Mouse (Mus musculus) adrenal gland, adult 8-10 months (tissue): Measurements from ENCODE around the gene Vil1. TPM values are rescaled to one million over a fixed set of nuclear protein-coding genes. Genes with fewer than 3 reads are reported as not detected.

Source experiments
- DNase-seq: peaks from one replicate; pipeline ENCODE4 v3.0.0; 2022
- microRNA-seq, 2 experiments: library from miRNA; unstranded; fragments of <30 nt; microRNA quantifications; one replicate each; pipeline ENCODE4 v1.2.0; 2022
- total RNA-seq, 4 experiments: library from RNA; stranded (reverse); gene quantifications; 2 replicates each; pipeline ENCODE4 v1.2.4; 2022

Vil1 gene
- total RNA-seq, 4 experiments from 2014 or later: 0.96 to 4.1 (median 2.6) TPM

DNA sequence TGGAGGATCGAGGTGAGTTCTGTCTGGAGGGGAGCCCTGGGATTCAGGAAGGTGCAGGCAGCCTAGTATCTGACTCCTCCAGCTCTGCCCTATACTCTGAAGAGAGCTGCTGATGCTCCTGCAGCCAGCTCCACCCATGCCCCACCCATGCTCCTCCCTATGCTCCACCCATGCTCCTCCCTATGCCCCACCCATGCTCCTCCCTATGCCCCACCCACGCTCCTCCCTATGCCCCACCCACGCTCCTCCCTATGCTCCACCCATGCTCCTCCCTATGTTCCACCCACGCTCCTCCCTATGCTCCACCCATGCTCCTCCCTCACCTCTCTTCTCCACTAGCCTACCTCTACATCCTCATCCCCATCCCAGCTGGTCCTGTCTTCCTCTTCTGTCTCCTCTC, 6.0 kb downstream of the Vil1 start:
- DNase-seq: no peak

- DNase-seq: peak; percentile 59
Measured at GRCm38 (mm10) chr1:74418747-74419439, 9.7 kb downstream of the Vil1 start.

DNA sequence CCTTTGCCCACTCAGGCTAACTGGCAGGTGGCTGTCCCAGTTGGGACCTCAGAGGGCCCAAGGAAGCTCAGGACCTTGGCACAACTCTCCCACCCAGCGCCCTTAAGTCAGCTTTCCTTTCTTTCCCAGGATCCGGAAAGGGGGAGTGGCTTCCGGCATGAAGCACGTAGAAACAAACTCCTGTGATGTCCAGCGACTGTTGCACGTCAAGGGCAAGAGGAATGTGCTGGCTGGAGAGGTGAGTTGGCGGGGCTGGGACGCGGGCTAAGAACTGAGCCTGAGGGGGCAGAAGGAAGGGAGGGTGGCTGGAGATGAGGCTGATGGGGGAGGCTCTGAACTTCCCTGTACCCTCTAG, 10.2 kb downstream of the Vil1 start:
- no peak for DNase-seq

DNA sequence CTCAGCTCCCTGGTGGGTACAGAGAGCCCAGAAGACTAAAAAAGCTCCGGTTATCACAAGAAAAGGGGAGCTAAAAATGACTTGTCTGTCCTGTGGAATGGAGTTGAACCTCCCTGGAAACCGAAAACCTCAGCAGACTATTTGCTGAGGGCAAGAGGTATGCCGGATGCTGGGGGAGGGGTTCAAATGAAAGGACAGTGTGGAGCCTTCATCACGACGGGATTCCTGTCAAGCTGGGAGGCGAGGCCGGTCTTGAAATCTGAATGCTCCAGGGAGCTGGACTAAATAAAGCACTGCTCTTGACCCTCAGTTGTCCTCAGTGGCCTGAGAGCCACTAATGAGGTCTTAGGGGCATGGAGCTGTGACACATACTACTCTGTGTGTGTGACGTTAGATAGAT, 14.0 kb downstream of the Vil1 start:
- no peak for DNase-seq

GRCm38 (mm10) chr1:74425845-74426244, 16.7 kb downstream of the Vil1 start:
- no peak for DNase-seq

- DNase-seq: no peak
Measured at GRCm38 (mm10) chr1:74433220-74433619, 24.0 kb downstream of the Vil1 start.

GRCm38 (mm10) chr1:74434596-74434995, 25.4 kb downstream of the Vil1 start:
- DNase-seq: no peak

DNA sequence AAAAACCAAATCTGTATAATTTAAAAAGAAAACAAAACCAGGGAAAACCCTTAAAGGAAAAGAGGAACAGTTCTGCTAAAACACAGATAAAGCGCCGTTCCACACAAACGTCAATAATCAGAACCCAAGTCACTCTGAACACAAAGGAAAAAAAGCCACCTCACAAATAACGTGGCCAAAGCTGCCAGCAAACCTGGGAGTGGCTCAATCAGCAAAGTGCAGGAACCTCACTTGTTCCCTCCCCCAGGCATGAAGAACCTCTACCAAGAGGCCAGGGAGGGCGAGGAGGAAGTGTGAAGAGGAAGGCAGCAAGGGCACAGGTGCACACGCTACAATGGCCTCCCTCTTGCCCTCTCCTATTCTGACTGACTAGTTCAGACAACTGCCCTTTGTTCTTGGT, 26.4 kb downstream of the Vil1 start:
- no peak for DNase-seq

GRCm38 (mm10) chr1:74437702-74438427, 28.7 kb downstream of the Vil1 start:
- DNase-seq: peak; percentile 83

DNA sequence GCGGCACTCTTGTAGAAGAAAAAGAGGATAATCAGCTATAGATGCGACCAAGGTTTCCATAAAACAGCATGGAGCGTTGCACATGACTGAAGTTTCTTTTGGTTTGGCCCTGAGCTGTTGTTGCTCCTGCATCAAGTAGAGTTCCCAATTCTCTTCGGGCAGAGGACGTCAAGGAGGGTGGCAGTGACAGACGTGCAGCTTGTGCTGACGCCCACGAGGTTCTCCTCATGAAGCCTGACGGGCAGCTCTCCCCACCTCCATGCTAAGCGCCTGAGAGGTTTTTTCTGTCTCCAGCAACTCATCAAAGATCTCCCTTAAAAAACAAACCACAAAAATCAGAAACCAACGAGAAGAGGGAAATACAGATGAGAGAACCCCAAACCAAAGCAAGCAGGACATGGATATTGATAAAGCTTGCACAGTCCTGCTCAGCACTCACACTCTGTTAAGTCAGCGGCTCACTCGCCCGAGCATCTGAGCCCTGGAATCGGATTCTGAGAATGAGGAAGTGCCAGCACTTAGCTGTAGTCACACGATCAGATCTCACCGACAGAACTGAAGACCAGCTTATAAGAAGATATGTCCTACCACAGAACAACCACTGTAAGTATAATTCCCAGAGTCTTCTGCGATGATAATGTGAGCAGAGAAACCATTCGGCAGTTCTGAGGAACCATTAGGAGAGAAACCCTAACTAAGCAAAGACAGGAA, 30.1 kb downstream of the Vil1 start:
- no peak for DNase-seq

DNA sequence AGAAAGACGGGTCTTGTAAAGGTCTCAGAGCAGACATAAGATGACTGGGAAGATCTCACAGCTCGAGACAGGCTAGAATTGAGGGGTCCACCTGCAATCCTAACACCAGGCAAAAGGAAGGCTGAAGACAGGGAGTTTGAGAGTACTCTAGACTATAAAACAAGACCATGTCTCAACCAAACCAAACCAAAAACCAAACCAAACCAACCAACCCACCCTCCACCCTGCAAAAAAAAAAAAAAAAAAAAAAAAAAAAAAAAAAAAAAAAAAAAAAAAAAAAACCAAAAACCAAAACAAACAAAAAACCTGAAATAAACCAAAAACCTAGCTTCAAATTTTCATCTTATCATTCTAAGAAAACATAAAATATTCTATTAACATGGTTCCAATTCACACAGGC, 35.4 kb downstream of the Vil1 start:
- DNase-seq: no peak

DNA sequence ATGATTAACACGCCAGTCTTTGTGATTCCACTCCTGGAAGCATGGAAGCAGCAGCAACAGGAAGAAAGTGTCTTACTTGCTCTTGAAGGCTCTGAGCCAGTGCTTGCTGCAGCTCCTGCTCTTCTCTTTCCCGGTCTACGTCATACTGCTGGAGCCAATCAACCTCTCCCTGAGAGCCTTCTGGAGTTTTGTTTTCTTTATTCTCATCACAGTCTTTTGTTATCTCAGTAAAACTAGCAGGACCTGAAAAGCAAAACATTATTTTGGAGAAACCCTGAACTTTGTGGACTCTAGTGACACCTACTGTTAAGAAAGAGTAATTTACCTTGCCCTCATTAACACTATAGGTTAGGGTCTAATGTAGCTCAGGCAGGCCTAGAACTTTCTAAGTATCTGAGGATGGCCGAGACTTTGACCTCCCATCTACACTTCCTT, 43.5 kb downstream of the Vil1 start:
- no peak for DNase-seq

- DNase-seq: no peak
Measured at GRCm38 (mm10) chr1:74460273-74460672, 51.1 kb downstream of the Vil1 start.

Small RNA genes within 50 kb of the gene (microRNA-seq; reads per million reads assigned to microRNA genes)
- 22,644 to 24,682 reads per million in 2 experiments for gene Mir26b

Other genes with a start within 250 kb of the Vil1 start
- under 1 TPM in 1 of 4 experiments, not detected in 3; 0.27 TPM for gene Cxcr1, start 214.7 kb upstream of the Vil1 start, total RNA-seq
- gene Arpc2, start 173.3 kb upstream of the Vil1 start, total RNA-seq: 100 to 1,000 TPM; 171 to 184 (median 181) TPM
- not detected for gene Gpbar1, start 130.8 kb upstream of the Vil1 start, total RNA-seq
- gene Aamp, start 124.6 kb upstream of the Vil1 start, total RNA-seq: 100 to 1,000 TPM; 174 to 226 (median 192) TPM
- 10 to 100 TPM; 68.1 to 76.1 (median 74.6) TPM for gene Pnkd, start 124.4 kb upstream of the Vil1 start, total RNA-seq
- 100 to 1,000 TPM; 123 to 136 (median 131) TPM for gene Tmbim1, start 103.8 kb upstream of the Vil1 start, total RNA-seq
- gene Catip, start 47.3 kb upstream of the Vil1 start, total RNA-seq: 1 to 10 TPM in 2 of 4 experiments, under 1 TPM in 2; 0.21 to 1.4 (median 0.81) TPM
- 10 to 100 TPM; 12.9 to 29.1 (median 19.7) TPM for gene Slc11a1, start 34.2 kb upstream of the Vil1 start, total RNA-seq
- gene Ctdsp1, start 17.9 kb upstream of the Vil1 start, total RNA-seq: 100 to 1,000 TPM; 141 to 175 (median 160) TPM
- gene Cnot9, start 96.7 kb downstream of the Vil1 start, total RNA-seq: 10 to 100 TPM; 27.1 to 29.4 (median 28.1) TPM
- gene Plcd4, start 133.5 kb downstream of the Vil1 start, total RNA-seq: 1 to 10 TPM; 1.1 to 2.1 (median 1.5) TPM
- 10 to 100 TPM; 14.1 to 23.0 (median 17.8) TPM for gene Usp37, start 134.9 kb downstream of the Vil1 start, total RNA-seq
- 10 to 100 TPM; 14.3 to 20.2 (median 18.3) TPM for gene Zfp142, start 178.9 kb downstream of the Vil1 start, total RNA-seq
- gene Bcs1l, start 178.9 kb downstream of the Vil1 start, total RNA-seq: 10 to 100 TPM; 27.1 to 33.2 (median 29.0) TPM
- gene Rnf25, start 192.0 kb downstream of the Vil1 start, total RNA-seq: 10 to 100 TPM; 50.2 to 79.7 (median 66.6) TPM
- 10 to 100 TPM in 1 of 4 experiments, 1 to 10 TPM in 3; 3.5 to 11.8 (median 4.8) TPM for gene Stk36, start 192.1 kb downstream of the Vil1 start, total RNA-seq